Mouse (Mus musculus): Measurements from ENCODE around the gene Coq8a.

The Coq8a gene

DNA sequence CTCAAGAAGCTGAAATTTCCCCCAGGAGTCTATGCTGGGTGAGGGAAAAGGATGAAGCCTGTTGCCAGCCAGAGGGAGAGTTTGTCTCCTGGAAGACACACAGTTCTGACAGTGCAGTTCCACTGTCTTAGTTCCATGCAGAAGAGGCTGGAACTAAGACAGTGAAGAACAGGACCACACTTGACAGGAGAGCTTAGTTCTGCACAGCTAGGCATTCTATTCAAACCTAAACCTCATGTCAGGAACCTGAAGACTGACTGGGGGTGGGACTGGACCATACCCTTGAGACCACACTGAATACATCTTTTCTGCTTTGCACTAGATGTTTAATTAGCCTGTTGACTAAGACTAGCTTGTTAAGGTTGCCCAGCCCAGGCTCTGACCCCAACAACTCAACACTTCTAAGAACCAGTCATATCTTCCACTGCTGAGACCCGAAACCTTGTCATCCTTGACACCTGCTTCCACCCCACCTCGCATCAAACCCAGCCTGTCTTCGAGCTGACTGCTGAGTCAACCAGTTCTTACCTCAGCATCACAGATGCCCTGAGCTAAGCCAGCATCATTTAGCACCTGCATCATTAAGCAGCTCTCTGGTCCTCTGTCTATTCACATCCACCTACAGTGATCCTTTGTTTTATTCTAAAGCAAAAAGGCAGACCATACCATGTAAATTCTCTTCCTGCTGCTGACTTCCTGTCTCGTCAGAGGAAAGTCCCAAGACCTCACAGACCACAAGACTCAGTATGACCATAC is at the start of gene Coq8a:
TSS of gene Coq8a (minus strand) at position 644 of the 756 bp plus-strand sequence.
- DNase-seq (ENCODE audit: low read depth, low spot score) = peak; percentile 13

DNA sequence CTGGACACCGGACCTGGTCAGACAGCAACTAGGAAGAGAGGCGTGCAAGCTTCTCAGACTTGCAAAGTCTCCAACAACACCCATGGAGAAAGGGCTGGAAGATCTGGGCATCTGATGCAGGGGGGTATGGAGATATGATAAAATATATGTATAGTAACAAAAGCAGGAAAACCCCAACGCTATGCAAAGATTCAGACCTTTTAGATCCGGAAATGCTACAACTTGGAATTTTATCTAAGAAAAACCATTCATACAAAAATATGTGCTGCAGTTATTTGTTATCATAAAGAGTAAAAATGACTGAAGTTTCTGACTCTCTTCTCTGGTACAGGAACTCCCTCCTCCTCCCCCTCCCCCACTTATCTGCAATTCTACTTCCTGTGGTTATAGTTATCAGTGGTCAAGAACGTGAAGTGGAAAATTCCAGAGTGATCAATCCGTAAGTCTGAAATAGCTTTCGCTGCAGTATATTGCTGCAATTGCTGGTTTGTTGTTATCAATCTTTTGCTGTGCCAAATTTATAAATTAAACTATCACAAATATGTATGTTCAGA is 49.3 kb upstream of the Coq8a start:
- DNase-seq (ENCODE audit: low read depth, low spot score) = no peak

DNA sequence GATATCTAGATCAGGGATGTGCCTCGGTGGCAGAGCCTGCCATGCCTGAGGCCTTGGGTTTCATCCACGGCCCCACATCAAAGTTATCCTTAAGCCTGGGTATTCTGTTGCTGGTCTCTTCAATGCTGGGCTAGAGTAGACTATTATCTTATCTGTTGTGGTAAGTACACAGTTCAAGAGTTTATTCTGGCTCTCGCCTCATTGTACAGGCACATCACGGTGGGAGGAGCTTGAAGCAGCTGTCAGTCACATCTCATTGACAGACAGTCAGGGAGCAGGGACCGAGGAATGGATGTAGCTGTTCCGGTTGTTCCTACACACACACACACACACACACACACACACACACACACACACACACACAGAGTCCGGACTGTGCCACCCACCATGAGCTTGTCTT is 48.5 kb upstream of the Coq8a start:
- DNase-seq (ENCODE audit: low read depth, low spot score) = no peak

DNA sequence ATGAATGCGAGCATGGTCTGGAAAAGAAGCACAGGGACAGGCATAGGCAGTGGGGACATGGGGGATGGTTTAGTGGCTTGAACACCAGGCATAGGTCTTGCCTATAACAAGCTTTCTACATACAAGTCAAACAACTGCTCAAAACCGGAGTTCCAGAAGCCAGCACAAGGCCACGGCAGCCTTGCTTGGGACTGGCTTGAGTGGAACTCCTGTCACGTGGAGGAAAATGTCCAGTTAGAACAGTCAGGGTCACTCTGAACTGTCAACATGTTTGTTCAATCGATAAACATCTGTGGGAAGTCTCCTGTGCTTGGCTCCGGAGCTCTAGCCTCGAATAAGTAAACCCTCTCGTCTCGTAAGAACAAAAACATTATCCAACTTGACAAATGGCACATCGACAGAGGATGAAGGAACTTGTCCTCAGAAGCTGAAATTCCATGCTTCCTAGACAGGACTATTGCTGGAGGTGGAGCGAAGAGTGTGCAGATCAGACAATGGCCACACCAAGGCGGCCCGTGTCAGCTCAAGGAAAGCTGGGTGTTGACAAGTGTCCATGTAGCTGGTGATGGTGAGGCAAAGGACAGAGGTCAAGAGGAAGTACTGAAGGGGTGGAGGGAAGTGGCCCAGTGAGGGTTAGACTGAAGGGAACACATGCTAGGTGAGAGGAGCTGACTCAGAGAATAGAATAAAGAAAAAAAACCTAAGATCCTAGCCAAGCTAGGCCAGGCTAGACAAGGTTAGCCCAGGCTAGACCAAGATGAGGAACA is 46.5 kb upstream of the Coq8a start:
- DNase-seq (ENCODE audit: low read depth, low spot score) = no peak

DNA sequence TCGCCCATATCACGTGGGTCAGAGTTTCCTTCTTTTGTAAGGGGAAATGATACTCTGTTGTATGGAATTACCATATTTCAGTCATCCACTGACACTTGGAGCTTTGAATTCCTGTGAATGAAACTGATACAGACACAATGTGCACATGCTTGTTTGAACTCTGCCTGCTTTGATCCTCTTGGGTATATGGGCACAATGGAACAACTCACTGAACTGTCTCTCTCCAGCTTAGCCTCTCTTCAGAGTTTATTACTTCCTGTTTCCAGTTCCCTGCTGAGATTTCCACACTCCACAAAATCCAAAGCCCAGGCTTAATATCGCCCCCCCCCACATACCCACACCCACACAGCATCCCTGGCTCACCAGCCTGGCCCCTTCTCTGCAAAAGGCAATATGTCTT is 32.3 kb upstream of the Coq8a start:
- no peak for DNase-seq (ENCODE audit: low read depth, low spot score)

DNA sequence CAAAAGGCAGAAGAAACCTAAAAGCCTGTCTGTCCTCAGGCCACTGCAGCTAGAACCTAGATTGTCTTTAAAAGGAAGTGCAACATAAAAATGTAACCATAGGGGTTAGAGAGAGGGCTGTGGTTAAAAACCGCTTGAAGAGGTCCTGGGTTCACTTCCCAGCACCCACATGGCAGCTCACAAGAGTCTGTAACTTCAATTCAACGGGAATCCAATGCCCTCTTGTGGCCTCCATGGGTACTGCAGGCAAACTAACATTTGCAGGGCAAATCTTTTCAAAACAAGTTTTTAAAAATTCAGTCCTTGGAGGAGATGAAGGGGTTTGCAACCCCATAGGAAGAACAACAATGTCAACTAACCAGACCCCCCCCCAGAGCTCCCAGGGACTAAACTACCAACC is 31.2 kb upstream of the Coq8a start:
- DNase-seq (ENCODE audit: low read depth, low spot score) = peak; percentile 60

DNA sequence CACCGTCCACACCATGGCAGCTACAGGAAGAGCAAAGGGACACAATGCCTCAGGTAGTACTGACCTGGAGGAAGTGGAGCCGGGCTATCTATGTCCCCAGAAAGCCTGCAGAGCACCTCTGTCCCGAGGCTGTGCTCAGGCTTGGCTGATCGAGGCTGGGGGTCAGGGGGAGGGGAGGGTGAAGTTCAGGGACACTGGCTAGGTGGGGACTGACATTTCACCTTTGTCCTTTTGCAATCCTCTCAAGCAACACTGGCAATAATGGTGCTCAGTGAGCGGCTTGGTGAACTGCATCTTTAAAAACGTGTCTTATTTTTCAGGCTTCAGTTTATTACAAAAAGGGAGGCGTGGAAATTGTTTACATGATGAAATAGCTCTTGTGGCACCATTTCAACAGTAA is 30.5 kb upstream of the Coq8a start:
- DNase-seq (ENCODE audit: low read depth, low spot score) = no peak

DNA sequence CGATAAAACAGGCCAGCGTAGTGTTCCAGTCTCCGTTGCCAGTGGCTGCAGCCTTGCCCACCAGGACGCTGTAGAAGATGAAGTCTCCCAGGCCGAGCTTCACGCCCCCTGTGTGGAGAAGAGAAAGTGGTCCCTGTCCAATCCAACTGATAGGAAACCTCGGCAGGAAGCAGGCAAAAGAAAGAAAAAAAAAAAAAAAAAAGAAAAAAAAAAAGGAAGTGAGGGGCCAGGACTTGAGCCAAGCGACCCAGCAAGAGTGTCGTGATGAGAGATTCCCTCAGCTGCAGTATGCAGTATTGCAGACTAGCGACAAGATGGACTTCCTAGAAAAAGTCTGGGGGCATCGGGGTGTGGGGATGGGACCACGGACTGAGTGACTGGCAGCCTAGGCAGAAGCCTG is 29.5 kb upstream of the Coq8a start:
- no peak for DNase-seq (ENCODE audit: low read depth, low spot score)

DNA sequence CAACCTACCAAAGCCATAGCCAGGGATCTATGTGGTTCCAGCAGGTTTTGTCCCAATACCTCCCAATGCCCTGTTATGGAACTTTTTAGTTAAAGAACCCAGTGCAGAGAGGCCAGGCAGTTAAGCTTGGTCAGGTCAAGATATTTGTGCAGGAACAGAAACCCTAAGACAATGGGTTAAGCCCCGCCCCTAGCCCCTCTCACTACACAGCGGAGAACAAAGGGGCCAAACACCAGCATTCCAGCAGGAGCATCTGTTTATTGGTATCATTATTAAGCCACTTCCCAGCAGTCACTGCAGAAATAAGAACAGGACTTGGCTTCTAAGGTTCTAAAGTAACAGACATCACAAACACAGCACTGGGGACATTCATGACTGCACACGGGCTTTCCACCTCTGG is 27.4 kb upstream of the Coq8a start:
- no peak for DNase-seq (ENCODE audit: low read depth, low spot score)

DNA sequence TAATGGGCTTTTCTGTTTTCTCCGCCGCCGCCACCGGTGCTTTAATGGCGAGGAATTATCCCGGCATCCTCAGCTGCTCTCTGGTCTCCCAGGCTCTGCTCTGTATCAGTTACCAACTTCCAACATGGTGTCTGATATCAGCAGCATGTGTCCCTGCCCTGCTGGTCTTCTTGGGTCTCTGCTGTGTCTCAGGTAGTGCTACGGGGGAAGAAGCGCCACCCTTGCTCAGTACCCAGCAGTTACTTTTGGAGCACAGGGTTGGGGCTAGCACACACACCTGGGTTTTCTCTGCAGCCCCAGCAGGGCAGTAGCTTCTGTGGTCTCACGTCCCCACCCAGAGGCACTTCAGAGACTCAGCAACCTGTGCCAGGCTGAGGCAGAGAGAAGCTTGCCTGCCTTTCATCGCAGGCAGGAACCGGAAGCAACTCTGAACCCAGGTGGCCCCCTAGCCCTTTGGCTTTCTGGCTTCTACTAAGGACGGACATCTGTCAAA is 26.9 kb upstream of the Coq8a start:
- no peak for DNase-seq (ENCODE audit: low read depth, low spot score)

DNA sequence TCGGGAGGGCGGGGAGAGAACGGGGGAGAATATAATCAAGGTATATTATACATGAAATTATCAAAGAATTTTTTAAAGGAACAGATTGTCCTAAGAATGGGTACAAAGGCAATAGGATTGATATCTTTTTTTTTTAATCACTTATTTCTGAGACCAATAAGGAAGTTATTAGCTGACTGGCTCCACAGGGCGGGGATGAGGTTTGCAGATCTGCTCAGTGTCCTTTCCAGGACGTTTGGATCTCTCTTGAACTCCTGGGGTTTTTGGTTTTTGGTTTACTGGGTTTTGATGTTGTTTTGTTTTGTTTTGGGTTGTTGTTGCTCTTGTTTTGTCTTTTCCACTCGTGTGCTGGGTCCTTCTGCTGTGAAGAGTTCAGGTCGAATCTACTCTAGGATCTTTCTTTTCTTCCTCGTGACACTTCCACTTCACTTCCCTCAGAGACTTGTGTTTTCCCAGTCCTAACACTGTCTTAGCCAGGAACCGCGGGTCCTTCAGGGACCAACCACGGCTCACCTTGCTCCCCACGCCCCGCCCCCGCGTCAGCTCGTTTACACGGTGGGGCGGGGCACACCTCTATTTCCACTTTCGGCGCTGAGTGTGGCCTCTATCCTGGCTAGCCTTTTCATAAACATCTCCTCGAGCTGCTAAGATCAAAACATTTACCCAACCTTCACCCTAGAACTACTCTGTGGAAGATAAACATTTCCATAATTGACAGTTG is 26.3 kb upstream of the Coq8a start:
- no peak for DNase-seq (ENCODE audit: low read depth, low spot score)

DNA sequence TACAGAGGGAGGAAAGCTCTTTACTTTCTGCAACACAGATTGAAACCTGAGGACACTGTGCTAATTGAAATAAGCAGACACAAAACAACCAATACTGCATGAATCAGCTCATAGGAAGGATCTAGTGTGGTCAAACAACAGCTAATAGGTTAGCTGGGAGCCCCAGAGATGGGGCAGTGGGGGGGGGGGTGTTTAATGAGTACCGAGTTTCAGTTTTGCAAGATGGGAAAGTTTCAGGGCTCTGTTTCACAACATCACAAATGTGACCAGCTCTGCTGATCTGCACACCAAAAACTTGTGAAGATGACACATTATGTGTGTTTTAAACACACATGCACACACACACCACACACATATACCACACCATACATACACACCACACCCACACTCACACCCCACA is 22.6 kb upstream of the Coq8a start:
- no peak for DNase-seq (ENCODE audit: low read depth, low spot score)

DNA sequence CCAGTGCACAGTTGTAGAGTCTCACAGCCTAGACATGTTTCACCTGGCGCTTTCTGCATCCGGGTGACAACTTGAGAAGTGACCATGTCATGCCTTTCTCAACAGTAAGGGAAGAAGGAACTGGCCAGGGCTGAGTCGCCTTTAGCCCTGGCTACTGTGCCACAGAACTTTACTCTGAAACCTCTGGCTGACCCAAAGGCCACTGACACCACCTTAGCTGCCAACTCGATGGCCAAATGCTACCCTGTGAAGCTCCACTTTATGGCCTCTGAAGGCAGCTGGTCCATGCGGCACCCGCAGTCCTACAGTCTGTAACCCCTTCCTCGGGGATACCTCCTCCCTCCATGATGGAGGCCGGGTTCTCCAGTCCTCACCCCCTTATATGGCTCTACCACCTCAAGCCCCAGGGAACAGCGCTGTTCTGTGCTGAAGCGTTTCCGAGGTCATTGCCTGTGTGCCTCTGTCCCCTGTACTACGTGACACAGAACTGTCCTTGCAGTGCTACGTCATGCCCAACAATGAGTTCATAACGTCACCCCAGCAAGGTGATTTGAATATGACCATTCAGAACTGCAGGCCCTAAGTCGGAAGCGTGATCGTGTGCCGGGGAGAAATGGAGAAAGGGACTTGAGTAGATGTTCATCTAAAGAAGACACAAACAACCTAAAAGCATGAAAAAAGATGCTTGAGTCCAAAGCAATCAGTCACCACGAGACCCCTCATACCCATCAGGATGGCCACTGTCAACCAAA is 21.6 kb upstream of the Coq8a start:
- no peak for DNase-seq (ENCODE audit: low read depth, low spot score)

DNA sequence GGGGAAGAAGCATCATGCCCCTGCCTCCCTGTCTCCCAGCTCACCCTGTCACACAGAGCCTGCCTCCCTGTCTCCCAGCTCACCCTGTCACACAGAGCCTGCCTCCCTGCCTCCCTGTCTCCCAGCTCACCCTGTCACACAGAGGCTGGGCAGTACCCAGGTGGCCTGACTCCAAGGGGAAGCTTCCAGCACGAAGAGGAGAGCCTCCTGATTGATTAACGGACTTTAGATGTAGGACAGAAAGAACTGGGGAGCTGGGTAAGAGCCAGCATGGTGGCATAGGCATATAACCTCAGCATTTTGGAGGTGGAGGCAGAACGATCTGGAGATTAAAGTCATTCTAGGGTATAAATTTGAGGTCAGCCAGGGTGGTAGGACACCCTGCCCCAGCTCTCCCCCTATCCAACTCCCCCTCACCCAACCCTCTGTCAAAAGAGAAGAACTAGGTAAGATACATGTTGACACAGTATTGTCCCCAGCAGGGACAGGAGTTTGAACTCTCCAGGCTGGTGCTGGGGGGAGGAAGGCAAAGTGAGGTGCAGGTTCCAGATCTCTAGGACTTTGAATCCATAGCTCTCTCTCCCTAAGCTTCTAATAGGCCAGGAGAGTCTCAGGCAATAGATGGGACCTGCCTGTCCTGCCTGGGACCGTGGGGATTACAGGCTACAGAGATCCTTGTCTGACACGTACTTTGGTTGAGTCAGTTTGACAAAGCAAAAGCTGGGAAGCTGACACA is 17.3 kb upstream of the Coq8a start:
- DNase-seq (ENCODE audit: low read depth, low spot score) = no peak

DNA sequence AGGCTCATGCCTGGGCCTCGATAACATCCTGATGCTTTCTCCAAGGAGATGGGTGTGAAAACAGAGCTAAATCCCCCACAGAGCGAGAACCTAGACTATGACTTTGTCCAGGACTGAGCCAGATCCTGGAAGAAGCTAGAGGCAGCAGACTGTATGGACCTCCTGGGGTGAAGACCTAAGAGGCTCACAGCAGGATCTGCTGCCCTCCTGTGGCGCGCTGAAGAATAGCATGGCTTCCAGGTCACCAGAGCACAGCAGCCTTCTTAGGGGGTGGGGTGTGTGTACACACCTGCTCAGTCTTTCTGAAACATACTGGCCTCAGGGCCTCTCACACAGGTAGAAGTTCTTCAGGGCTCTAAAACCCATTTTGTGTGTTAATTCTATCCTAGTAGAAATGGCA is 15.6 kb upstream of the Coq8a start:
- peak; percentile 75 for DNase-seq (ENCODE audit: low read depth, low spot score)

DNA sequence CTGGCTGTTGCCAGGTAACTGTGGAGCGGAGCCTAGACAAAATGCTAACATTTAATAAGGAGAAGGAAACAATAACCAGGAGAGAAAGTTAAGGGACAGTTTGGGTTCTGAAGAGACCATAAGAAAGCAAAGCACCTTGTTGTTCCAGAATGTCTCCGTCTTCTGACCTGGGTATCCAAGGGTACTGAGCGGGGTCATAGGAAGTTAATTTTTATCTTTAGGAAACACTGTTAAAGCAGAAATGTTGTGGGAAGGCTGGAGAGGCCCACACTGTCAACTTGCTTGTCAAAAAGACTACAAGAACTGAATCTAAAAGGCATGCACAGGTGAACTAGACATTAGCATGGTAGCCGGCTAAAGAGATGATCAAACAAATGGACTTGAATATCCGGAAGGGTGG is 13.5 kb upstream of the Coq8a start:
- no peak for DNase-seq (ENCODE audit: low read depth, low spot score)

DNA sequence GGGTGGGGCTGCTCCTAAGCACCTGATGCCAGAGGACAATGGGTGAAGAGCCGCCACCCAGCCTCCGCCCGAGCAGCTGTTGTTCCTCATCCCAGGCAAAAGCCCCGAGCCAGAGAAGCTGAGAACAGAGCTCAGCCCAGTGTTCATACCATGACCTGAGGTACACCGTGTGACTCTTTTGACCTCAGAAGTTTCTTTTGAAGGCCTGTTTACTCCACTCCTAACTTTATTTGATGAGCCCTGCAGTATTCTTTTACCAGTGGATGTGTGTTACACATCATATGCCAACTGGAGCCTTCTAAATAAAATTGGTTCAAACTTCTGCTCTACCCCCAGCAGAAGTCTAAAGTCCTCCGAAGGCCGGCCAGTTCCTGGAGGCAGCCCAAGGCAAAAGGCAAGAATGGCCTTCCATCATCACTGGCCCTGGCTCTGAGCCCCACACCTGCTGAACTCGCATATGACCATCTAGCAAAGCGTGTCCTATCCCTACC is 11.4 kb upstream of the Coq8a start:
- DNase-seq (ENCODE audit: low read depth, low spot score) = no peak

DNA sequence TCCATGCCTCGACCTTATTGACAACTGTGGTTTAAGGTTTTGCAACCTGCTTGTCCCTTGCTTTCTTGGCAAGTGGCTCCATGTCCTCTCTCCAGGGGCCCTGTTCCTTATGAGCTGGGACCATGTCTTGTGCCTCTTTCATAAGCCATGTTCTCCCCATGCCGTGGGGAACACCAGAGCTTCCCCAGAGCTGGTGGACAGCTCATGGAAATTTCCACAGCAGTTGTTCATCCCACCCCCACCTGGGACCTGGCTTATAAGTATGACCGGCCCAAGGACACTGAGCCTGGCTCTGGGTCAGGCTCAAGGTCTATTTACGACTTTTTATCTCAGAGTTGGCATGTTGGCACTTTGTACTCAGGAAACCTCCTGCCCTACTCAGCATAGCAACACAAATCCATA is 10.6 kb upstream of the Coq8a start:
- no peak for DNase-seq (ENCODE audit: low read depth, low spot score)

DNA sequence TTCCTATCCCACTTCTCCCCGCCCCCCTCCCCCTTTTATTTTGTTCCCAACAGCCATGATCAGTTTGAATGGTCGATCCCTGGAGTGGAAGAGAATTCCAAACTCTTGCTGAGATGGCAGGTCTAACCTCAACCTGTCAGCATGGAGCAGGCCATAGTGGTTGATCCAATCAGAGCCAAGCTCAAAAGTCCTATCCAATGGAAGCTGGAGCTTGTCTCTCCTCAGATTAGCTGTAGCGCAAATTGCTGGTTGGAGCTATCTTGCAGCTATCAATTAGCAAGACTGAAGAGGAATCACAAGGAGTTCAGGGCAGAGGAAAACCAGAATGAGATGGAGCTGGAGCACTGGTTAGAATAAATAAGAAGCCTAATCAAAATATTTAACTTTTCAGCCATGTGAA is 9.0 kb upstream of the Coq8a start:
- DNase-seq (ENCODE audit: low read depth, low spot score) = no peak

DNA sequence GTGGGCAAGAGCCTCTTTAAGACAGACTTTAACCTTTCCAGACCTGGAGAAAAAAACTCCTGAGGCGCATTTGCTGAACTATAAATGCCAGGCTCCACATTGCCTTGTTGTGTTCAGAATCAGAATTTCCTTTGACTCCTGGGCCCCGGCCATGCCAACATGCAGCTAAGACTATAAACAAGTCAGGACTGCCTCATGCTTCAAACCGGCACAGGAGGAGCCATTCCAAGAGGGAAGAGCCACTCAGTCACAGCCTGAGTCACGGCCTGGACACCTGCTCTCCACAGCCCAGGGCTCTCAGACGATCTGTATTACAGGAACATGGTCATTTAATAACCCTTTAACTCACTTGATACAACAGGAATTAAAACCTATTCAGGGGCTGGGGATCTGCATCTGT is 1.3 kb upstream of the Coq8a start:
- no peak for DNase-seq (ENCODE audit: low read depth, low spot score)

DNA sequence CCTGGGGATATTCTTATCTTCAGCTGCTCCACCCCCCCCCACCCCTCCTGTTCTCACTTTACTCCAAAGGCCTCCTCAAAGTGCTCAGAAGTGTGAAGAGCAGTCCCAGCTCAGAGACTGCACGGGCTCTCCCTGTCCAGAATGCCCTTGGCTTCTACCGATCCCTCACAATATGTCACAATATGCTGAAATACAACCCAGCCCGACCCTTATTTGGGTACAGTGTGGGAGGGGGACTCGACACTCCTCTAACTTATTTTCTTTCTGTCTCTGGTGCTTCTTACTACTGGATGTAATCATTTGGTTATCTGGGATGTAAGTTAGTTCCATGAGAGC is 281 bp upstream of the Coq8a start:
- DNase-seq (ENCODE audit: low read depth, low spot score) = no peak
